Mouse (Mus musculus) embryonic fibroblast, embryonic 13.5 days (primary cell): Measurements from ENCODE around the gene Kmt2d. TPM values are rescaled to one million over a fixed set of nuclear protein-coding genes. Genes with fewer than 3 reads are reported as not detected.

Experiments
- H3K27ac ChIP-seq: 2 replicates; pipeline ENCODE4 v1.5.1; 2012; ENCODE audit warnings: low read length, control low read depth, inconsistent platforms; ENCODE audit not compliant: insufficient read depth
- H3K4me1 ChIP-seq: 2 replicates; pipeline ENCODE4 v1.6.1; 2011; ENCODE audit warnings: low read length; ENCODE audit not compliant: control insufficient read depth, insufficient read depth
- H3K4me3 ChIP-seq: 2 replicates; pipeline ENCODE4 v1.5.1; 2011; ENCODE audit warnings: mild to moderate bottlenecking, control low read depth, low read length; ENCODE audit not compliant: insufficient read depth
- CTCF ChIP-seq: IDR thresholded peaks from 2 replicates; pipeline ENCODE4 v1.5.1; 2011; ENCODE audit warnings: mild to moderate bottlenecking, control low read depth, low read length, moderate library complexity, borderline replicate concordance; ENCODE audit not compliant: insufficient read depth
- POLR2A ChIP-seq: IDR thresholded peaks from 2 replicates; pipeline ENCODE4 v1.6.1; 2011; ENCODE audit warnings: low read depth, mild to moderate bottlenecking, control low read depth, low read length, moderate library complexity
- polyA plus RNA-seq: library from polyadenylated mRNA; stranded (reverse); fragments of >200 nt; gene quantifications from 2 replicates; pipeline ENCODE4 v1.2.4, GENCODE M21; 2011; ENCODE audit warnings: low read depth; ENCODE audit not compliant: missing spikeins, insufficient read length

Gene Kmt2d
- polyA plus RNA-seq, 1 experiment = 28.0 TPM

DNA sequence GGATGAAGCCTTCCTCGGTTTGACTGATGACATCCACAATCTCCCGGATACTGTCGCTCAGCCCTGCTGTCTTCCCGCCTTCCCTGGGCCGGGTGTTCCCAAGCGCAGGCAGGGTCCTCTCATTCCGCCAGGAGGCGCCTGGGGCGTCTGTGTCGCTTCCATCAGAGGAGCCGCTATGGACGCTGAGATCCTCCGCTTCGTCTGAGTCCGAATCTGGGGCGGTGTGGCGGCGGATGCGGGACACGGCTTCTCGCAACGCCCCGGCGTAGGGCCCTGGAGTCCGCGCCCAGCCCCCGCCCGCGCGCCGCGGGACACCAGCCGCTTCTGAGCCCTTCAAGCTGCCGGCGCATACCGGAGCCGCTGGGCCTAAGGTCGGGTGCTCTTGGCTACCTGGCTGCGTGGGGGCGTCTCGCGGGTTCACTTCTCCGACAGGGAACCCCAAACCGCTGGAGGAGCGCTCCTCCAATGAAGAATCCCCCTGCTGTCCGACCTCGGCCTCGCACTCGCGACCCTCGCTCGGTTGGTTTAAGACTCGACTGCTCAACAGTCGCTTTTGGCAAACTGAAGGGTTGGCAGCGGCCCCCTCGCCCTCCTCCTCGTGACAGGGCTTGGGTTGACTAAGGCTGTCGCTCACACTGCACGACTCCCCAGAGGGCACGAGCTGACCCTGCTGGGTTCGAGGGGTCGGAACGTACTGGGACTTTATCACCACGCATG, 65.5 kb downstream of the Kmt2d start:
- Histone ChIP-seq H3K27ac (no peak overlapping the region), H3K4me3 (0 out of 2 replicates have a peak overlapping the region, but pooled peaks have one; percentile 4), H3K4me1 (peaks cover 9% of the 10 kb centered on the region)
- TF ChIP-seq POLR2A (no peak), CTCF (peak; percentile 37; the same call in 1 of the 2 replicates)

DNA sequence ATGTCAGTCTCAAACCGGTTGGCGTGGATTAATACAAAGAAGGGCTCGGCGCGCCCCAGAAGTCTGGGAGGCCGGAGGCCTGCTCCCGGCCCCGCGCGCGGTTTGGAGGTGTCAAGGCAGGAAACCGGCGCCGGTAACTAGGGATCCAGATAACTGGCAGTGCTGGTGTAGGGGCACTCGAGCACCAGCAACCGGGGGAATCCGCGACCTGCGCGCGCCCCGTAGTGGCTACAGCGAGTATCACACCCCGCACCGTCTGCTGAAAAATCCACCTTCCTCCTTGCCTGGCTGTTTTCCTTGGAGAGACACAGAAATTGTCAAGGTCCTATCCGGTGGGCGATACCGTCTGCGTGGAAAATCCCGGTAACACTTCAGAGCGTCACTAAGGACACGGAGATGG, 67.0 kb downstream of the Kmt2d start:
- peaks cover 9% of the 10 kb centered on the region for H3K4me1 ChIP-seq
- peak; percentile 82; the same call in 1 of the 2 replicates for TF ChIP-seq CTCF
- TF ChIP-seq POLR2A = no peak
- no peak overlapping the region for H3K4me3 ChIP-seq
- no peak overlapping the region for H3K27ac ChIP-seq

DNA sequence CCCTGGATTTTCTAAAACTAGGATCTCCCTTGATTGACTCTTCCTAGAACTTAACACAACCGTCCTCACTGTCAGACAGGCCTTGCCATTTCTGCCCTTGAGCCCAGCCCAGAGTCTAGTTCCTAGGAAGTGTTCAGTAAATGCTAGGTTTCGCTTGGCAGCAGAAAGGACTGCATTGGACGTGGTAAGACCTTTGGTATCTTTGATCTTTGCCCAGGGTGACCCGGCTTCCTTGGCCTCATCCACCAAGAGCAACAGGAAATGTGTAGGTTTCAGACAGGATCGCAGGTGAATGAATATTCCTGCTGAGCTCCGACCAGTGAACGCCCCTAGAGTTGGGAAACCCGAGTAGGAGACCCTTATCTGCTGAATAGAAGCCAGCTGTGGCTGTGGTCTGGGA, 68.1 kb downstream of the Kmt2d start:
- H3K27ac ChIP-seq = no peak overlapping the region
- no peak for TF ChIP-seq POLR2A
- TF ChIP-seq CTCF = no peak
- peaks cover 3% of the 10 kb centered on the region; the same call in 1 of the 2 replicates for H3K4me1 ChIP-seq
- H3K4me3 ChIP-seq = no peak overlapping the region

DNA sequence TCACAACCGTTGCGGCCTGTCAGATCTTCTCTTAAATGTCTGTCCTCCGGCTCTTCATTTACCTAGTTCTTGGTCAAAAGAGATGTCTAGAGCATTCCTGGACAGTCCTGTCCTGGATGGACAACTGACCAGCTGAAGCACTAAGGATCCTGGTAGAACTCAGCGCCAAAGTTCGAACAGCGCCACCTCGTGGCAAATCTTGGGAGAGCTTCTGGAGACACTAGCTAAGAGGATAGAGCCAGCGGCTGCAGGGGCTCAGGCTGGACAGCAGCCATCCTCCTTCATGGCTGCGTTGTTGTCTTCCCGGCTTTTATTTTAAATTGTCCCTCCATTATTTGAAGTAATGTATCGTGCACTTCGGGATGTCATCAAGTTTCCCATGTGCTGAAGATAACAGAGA, 71.6 kb downstream of the Kmt2d start:
- Histone ChIP-seq H3K4me1 (no peaks in the 10 kb centered on the region), H3K4me3 (no peak overlapping the region), H3K27ac (no peak overlapping the region)
- TF ChIP-seq POLR2A = no peak
- peak; percentile 40; the same call in 1 of the 2 replicates for TF ChIP-seq CTCF

DNA sequence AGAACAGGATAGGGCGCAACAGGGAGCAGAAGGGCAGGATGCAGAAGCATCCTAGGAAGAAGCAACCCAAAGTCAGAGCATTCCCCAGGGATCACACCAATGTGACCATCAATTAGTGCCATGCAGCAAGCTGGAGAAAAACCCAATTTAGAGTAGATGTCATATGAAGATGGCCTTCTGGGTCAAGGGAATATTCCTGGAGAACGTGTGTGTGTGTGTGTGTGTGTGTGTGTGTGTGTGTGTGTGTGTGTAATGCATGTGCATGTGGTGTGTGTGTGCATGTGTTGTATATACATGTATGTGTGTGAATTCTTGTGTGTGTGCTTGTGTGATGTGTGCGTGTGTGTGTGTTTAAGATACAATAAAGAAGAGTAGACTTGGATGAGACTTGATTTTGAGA, 72.1 kb downstream of the Kmt2d start:
- TF ChIP-seq POLR2A (no peak), CTCF (no peak)
- no peak overlapping the region for H3K4me3 ChIP-seq
- no peak overlapping the region for H3K27ac ChIP-seq
- H3K4me1 ChIP-seq = no peaks in the 10 kb centered on the region

DNA sequence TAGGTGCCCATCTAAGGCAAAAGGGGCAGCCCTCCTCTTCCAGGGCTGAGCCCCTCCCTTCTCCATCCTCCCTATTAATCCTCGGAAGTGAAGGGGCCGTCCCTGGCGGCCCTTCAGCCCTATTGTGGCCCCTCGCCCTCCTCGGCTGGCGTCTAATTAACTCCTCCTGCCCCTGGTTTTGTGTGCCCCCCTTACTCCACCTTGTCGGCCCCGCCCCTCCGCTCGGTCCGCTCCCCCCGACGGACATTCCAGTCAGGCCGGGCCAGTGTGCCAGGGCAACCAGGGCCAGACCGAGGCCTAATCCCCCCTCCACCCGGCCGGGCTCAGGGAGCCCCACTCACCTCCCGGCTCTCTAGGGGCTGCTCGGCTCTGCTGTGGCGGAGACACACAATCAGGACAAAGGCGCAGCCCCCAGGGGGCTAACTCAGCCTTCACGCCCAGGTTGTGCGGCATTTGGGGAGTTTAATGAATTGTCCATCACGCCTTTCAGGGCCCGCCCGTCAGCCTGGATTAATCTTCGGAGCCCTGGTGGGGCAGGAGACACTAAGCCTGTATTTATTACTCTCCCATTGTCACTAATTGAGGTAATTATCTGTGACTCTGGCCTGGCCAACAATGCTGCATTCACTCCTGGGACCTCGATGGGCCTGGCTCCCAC, 73.0 kb downstream of the Kmt2d start:
- no peak overlapping the region for H3K4me3 ChIP-seq
- TF ChIP-seq CTCF (no peak), POLR2A (no peak)

DNA sequence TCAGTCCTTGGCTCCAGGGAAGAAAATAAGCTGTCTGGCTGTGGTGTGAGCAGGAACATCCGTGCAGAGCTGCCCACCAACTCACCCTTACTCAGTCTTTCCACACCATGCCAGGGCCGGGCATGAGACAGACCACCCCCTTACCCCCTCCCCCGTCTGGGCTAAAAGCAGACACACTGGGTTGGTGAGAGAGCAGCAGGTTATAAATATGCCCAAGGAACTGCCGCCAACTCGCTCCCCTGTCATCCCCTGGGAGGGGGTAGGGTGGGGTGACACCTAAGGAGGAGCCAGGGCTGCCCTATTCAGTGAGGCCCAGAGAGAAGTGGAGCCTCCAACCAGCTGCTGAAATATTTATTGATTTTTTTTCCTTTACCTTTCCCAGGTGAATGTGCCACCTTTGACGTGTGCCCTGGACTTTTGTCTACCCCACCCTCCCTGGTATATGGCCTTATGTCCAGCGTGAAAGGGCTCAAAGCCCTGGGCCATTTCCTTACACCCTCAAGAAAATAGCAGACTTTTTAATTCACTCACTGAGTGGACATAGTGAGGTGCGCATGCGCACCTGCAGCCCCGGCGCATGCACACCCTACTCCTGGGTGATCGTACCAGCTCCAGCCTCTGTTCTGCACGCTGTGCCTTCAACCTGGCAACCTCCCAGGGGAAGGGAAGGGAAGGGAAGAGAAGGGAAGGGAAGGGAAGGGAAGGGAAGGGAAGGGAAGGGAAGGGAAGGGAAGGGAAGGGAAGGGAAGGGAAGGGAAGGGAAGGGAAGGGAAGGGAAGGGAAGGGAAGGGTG, 74.0 kb downstream of the Kmt2d start:
- TF ChIP-seq POLR2A = no peak
- TF ChIP-seq CTCF = no peak
- no peak overlapping the region for H3K27ac ChIP-seq

More for the DNA sequence above, 73.0 kb downstream of the Kmt2d start:
- Histone ChIP-seq H3K27ac (no peak overlapping the region), H3K4me1 (no peaks in the 10 kb centered on the region)

DNA sequence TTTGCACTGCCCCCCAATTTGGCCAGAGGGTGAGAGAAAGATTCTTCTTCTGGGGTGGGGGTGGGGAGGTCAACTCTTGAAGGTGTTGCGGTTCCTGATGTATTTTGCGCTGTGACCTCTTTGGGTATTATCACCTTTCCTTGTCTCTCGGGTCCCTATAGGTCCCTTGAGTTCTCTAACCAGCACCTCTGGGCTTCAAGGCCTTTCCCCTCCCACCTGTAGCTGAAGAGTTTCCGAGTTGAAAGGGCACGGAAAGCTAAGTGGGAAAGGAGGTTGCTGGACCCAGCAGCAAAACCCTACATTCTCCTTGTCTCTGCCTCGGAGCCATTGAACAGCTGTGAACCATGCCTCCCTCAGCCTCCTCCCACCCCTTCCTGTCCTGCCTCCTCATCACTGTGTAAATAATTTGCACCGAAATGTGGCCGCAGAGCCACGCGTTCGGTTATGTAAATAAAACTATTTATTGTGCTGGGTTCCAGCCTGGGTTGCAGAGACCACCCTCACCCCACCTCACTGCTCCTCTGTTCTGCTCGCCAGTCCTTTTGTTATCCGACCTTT, 77.8 kb downstream of the Kmt2d start:
- TF ChIP-seq CTCF (no peak), POLR2A (no peak)
- no peak overlapping the region for H3K27ac ChIP-seq
- H3K4me1 ChIP-seq = peaks cover 3% of the 10 kb centered on the region; the same call in 1 of the 2 replicates
- no peak overlapping the region for H3K4me3 ChIP-seq

More for the DNA sequence above, 74.0 kb downstream of the Kmt2d start:
- Histone ChIP-seq H3K4me3 (no peak overlapping the region), H3K4me1 (no peaks in the 10 kb centered on the region; the same call in 1 of the 2 replicates)

DNA sequence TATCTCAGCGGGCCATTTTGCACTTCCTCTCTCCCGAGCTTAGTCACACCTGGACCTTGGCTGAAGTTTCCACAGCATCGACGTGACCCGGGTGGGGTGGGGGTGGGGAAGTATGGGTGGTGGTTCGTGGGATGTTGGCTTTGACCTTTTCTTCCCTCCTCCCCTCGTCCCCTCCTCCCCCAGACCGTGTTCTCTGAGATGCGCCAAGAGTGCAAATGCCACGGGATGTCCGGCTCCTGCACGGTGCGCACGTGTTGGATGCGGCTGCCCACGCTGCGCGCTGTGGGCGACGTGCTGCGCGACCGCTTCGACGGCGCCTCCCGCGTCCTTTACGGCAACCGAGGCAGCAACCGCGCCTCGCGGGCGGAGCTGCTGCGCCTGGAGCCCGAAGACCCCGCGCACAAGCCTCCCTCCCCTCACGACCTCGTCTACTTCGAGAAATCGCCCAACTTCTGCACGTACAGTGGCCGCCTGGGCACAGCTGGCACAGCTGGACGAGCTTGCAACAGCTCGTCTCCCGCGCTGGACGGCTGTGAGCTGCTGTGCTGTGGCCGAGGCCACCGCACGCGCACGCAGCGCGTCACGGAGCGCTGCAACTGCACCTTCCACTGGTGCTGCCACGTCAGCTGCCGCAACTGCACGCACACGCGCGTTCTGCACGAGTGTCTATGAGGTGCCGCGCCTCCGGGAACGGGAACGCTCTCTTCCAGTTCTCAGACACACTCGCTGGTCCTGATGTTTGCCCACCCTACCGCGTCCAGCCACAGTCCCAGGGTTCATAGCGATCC, 78.6 kb downstream of the Kmt2d start:
- TF ChIP-seq POLR2A = no peak
- no peak for TF ChIP-seq CTCF
- no peak overlapping the region for H3K27ac ChIP-seq
- H3K4me1 ChIP-seq = peaks cover 3% of the 10 kb centered on the region; the same call in 1 of the 2 replicates
- no peak overlapping the region for H3K4me3 ChIP-seq
